Mouse (Mus musculus): ENCODE measurements around the gene Srp68. TPM values are rescaled to one million over a fixed set of nuclear protein-coding genes. Genes with fewer than 3 reads are reported as not detected.

Gene Srp68
- polyA plus RNA-seq, 1 experiment, result 83.0 TPM

- Histone ChIP-seq H3ac (ENCODE audit: control insufficient read depth, insufficient read length) (no peak overlapping the region), H3K27me3 (ENCODE audit: control insufficient read depth, insufficient read depth, insufficient read length) (no peaks in the 10 kb centered on the region), H3K79me2 (ENCODE audit: control insufficient read depth, insufficient read depth) (no peaks in the 10 kb centered on the region), H3K4me3 (no peak overlapping the region), H3K4me2 (ENCODE audit: low read depth) (peak overlapping the region; percentile 60), H3K36me3 (ENCODE audit: control insufficient read depth, insufficient read depth) (no peaks in the 10 kb centered on the region)
- TF ChIP-seq POLR2AphosphoS2 (IDR thresholded peaks at IDR 0.05; ENCODE audit: insufficient read length, low read depth), result no peak
- TF ChIP-seq E2F4 (IDR thresholded peaks at IDR 0.05; ENCODE audit: insufficient read depth), result no peak
- no peak for TF ChIP-seq TCF12 (IDR thresholded peaks at IDR 0.05; ENCODE audit: insufficient read depth, poor library complexity, severe bottlenecking)
- no peak for TF ChIP-seq MYOG (IDR thresholded peaks at IDR 0.05; ENCODE audit: control insufficient read depth in 1 of 3, insufficient read depth in 1 of 3, insufficient read length in 2 of 3, low read depth in 2 of 3)
- TF ChIP-seq TCF3 (IDR thresholded peaks at IDR 0.05; ENCODE audit: insufficient read length, low read depth), result no peak
- no peak for TF ChIP-seq MAX (IDR thresholded peaks at IDR 0.05; ENCODE audit: low read depth)
- no peak for TF ChIP-seq REST (IDR thresholded peaks at IDR 0.05; ENCODE audit: insufficient read depth, insufficient read length)
Measured at GRCm38 (mm10) chr11:116219885-116220284, 54.1 kb downstream of the Srp68 start.

GRCm38 (mm10) chr11:116218737-116219400 is 55.1 kb downstream of the Srp68 start:
- Histone ChIP-seq H3K36me3 (ENCODE audit: control insufficient read depth, insufficient read depth) (no peaks in the 10 kb centered on the region), H3ac (ENCODE audit: control insufficient read depth, insufficient read length) (no peak overlapping the region), H3K79me2 (ENCODE audit: control insufficient read depth, insufficient read depth) (no peaks in the 10 kb centered on the region), H3K4me3 (no peak overlapping the region), H3K4me2 (ENCODE audit: low read depth) (peak overlapping the region; percentile 60), H3K27me3 (ENCODE audit: control insufficient read depth, insufficient read depth, insufficient read length) (no peaks in the 10 kb centered on the region)
- TF ChIP-seq MYOG (IDR thresholded peaks at IDR 0.05; ENCODE audit: control insufficient read depth in 1 of 3, insufficient read depth in 1 of 3, insufficient read length in 2 of 3, low read depth in 2 of 3) (peak; percentile 48 to 91 (median 77)), SRF (IDR thresholded peaks at IDR 0.05; ENCODE audit: control insufficient read depth, insufficient read length, low read depth) (peak; percentile 58), MAX (IDR thresholded peaks at IDR 0.05; ENCODE audit: low read depth) (no peak), TCF3 (IDR thresholded peaks at IDR 0.05; ENCODE audit: insufficient read length, low read depth) (peak; percentile 47), E2F4 (IDR thresholded peaks at IDR 0.05; ENCODE audit: insufficient read depth) (no peak), POLR2A (IDR thresholded peaks at IDR 0.05; ENCODE audit: insufficient read length, low read depth) (no peak), CEBPB (IDR thresholded peaks at IDR 0.05; ENCODE audit: insufficient read depth, poor library complexity, severe bottlenecking) (no peak), POLR2AphosphoS2 (IDR thresholded peaks at IDR 0.05; ENCODE audit: insufficient read length, low read depth) (no peak), USF1 (IDR thresholded peaks at IDR 0.05; ENCODE audit: low read depth) (no peak), REST (IDR thresholded peaks at IDR 0.05; ENCODE audit: insufficient read depth, insufficient read length) (no peak), MYOD1 (IDR thresholded peaks at IDR 0.05; ENCODE audit: control insufficient read depth in 1 of 3, insufficient read length in 2 of 3, low read depth in 2 of 3) (peak; percentile 80 to 96 (median 92)), TCF12 (IDR thresholded peaks at IDR 0.05; ENCODE audit: insufficient read depth, poor library complexity, severe bottlenecking) (peak; percentile 90)

GRCm38 (mm10) chr11:116218263-116218662 is 55.8 kb downstream of the Srp68 start:
- no peaks in the 10 kb centered on the region for H3K36me3 ChIP-seq (ENCODE audit: control insufficient read depth, insufficient read depth)
- no peak overlapping the region for H3K4me3 ChIP-seq
- H3K27me3 ChIP-seq (ENCODE audit: control insufficient read depth, insufficient read depth, insufficient read length), result no peaks in the 10 kb centered on the region
- H3K79me2 ChIP-seq (ENCODE audit: control insufficient read depth, insufficient read depth), result no peaks in the 10 kb centered on the region
- no peak for TF ChIP-seq POLR2A (IDR thresholded peaks at IDR 0.05; ENCODE audit: insufficient read length, low read depth)
- no peak for TF ChIP-seq MYOG (IDR thresholded peaks at IDR 0.05; ENCODE audit: control insufficient read depth in 1 of 3, insufficient read depth in 1 of 3, insufficient read length in 2 of 3, low read depth in 2 of 3)
- TF ChIP-seq SRF (IDR thresholded peaks at IDR 0.05; ENCODE audit: control insufficient read depth, insufficient read length, low read depth), result no peak
- TF ChIP-seq POLR2AphosphoS2 (IDR thresholded peaks at IDR 0.05; ENCODE audit: insufficient read length, low read depth), result no peak
- no peak for TF ChIP-seq USF1 (IDR thresholded peaks at IDR 0.05; ENCODE audit: low read depth)
- no peak for TF ChIP-seq REST (IDR thresholded peaks at IDR 0.05; ENCODE audit: insufficient read depth, insufficient read length)
- TF ChIP-seq TCF12 (IDR thresholded peaks at IDR 0.05; ENCODE audit: insufficient read depth, poor library complexity, severe bottlenecking), result no peak
- no peak for TF ChIP-seq MAX (IDR thresholded peaks at IDR 0.05; ENCODE audit: low read depth)
- no peak for TF ChIP-seq TCF3 (IDR thresholded peaks at IDR 0.05; ENCODE audit: insufficient read length, low read depth)
- TF ChIP-seq MYOD1 (IDR thresholded peaks at IDR 0.05; ENCODE audit: control insufficient read depth in 1 of 3, insufficient read length in 2 of 3, low read depth in 2 of 3), result no peak
- TF ChIP-seq E2F4 (IDR thresholded peaks at IDR 0.05; ENCODE audit: insufficient read depth), result no peak
- TF ChIP-seq CEBPB (IDR thresholded peaks at IDR 0.05; ENCODE audit: insufficient read depth, poor library complexity, severe bottlenecking), result no peak
- no peak overlapping the region for H3ac ChIP-seq (ENCODE audit: control insufficient read depth, insufficient read length)
- peak overlapping the region; percentile 60 for H3K4me2 ChIP-seq (ENCODE audit: low read depth)

GRCm38 (mm10) chr11:116216549-116216948 is 57.5 kb downstream of the Srp68 start:
- no peak overlapping the region for H3ac ChIP-seq (ENCODE audit: control insufficient read depth, insufficient read length)

GRCm38 (mm10) chr11:116215991-116216390 is 58.0 kb downstream of the Srp68 start:
- H3K36me3 ChIP-seq (ENCODE audit: control insufficient read depth, insufficient read depth), result no peaks in the 10 kb centered on the region
- H3K27me3 ChIP-seq (ENCODE audit: control insufficient read depth, insufficient read depth, insufficient read length), result no peaks in the 10 kb centered on the region
- H3K4me2 ChIP-seq (ENCODE audit: low read depth), result no peak overlapping the region
- no peaks in the 10 kb centered on the region for H3K79me2 ChIP-seq (ENCODE audit: control insufficient read depth, insufficient read depth)
- no peak overlapping the region for H3ac ChIP-seq (ENCODE audit: control insufficient read depth, insufficient read length)
- TF ChIP-seq TCF12 (IDR thresholded peaks at IDR 0.05; ENCODE audit: insufficient read depth, poor library complexity, severe bottlenecking), result no peak
- TF ChIP-seq SRF (IDR thresholded peaks at IDR 0.05; ENCODE audit: control insufficient read depth, insufficient read length, low read depth), result no peak
- no peak for TF ChIP-seq REST (IDR thresholded peaks at IDR 0.05; ENCODE audit: insufficient read depth, insufficient read length)
- TF ChIP-seq TCF3 (IDR thresholded peaks at IDR 0.05; ENCODE audit: insufficient read length, low read depth), result no peak
- no peak for TF ChIP-seq MYOD1 (IDR thresholded peaks at IDR 0.05; ENCODE audit: control insufficient read depth in 1 of 3, insufficient read length in 2 of 3, low read depth in 2 of 3)
- TF ChIP-seq USF1 (IDR thresholded peaks at IDR 0.05; ENCODE audit: low read depth), result no peak
- TF ChIP-seq CEBPB (IDR thresholded peaks at IDR 0.05; ENCODE audit: insufficient read depth, poor library complexity, severe bottlenecking), result no peak
- no peak for TF ChIP-seq POLR2A (IDR thresholded peaks at IDR 0.05; ENCODE audit: insufficient read length, low read depth)
- TF ChIP-seq MYOG (IDR thresholded peaks at IDR 0.05; ENCODE audit: control insufficient read depth in 1 of 3, insufficient read depth in 1 of 3, insufficient read length in 2 of 3, low read depth in 2 of 3), result no peak
- no peak overlapping the region for H3K4me3 ChIP-seq

More at GRCm38 (mm10) chr11:116216549-116216948, 57.5 kb downstream of the Srp68 start:
- Histone ChIP-seq H3K27me3 (ENCODE audit: control insufficient read depth, insufficient read depth, insufficient read length) (no peaks in the 10 kb centered on the region), H3K4me2 (ENCODE audit: low read depth) (no peak overlapping the region), H3K4me3 (no peak overlapping the region), H3K79me2 (ENCODE audit: control insufficient read depth, insufficient read depth) (no peaks in the 10 kb centered on the region), H3K36me3 (ENCODE audit: control insufficient read depth, insufficient read depth) (no peaks in the 10 kb centered on the region)
- TF ChIP-seq MAX (IDR thresholded peaks at IDR 0.05; ENCODE audit: low read depth) (no peak), TCF12 (IDR thresholded peaks at IDR 0.05; ENCODE audit: insufficient read depth, poor library complexity, severe bottlenecking) (no peak), POLR2A (IDR thresholded peaks at IDR 0.05; ENCODE audit: insufficient read length, low read depth) (no peak), MYOG (IDR thresholded peaks at IDR 0.05; ENCODE audit: control insufficient read depth in 1 of 3, insufficient read depth in 1 of 3, insufficient read length in 2 of 3, low read depth in 2 of 3) (no peak), TCF3 (IDR thresholded peaks at IDR 0.05; ENCODE audit: insufficient read length, low read depth) (no peak)
